In genomic region chr3:62604047-62604391, GRCm38 (mm10) we compare ENCODE assay signal across 11 mouse cellular contexts. TPM values are rescaled to one million over a fixed set of nuclear protein-coding genes. Genes with fewer than 3 reads are reported as not detected.
A peak's percentile ranks its signal among the peaks of the same experiment; 100 is the strongest.
DNase-seq lines count a peak whose midpoint lies in the region; ATAC-seq lines count a peak whose summit lies in the region.
"Had no signal": no experiment of that assay in that cellular context is flagged by ENCODE, and none has a peak within 500 bp of the region (broad histone marks: within the 10 kb centered on the region; RNA-seq: fewer than 3 reads in every experiment).

No protein-coding gene starts in this region.

- no peaks in the 10 kb centered on the region for H3K9me3 ChIP-seq in heart, embryonic 12.5 days (replicated peaks)
- H3K9me3 ChIP-seq in hindbrain, embryonic 12.5 days (replicated peaks), result no peaks in the 10 kb centered on the region
- H3K9me3 ChIP-seq in midbrain, embryonic 13.5 days, result no peaks in the 10 kb centered on the region

- H3K4me3 ChIP-seq in heart, embryonic 12.5 days, result peak overlapping the region; percentile 43
- H3K4me3 ChIP-seq in hindbrain, embryonic 12.5 days, result peak overlapping the region; percentile 53
- H3K4me3 ChIP-seq in midbrain, embryonic 13.5 days (replicated peaks), result peak overlapping the region; percentile 58
- H3K4me3 ChIP-seq: heart, adult 2 months had no signal

- peak overlapping the region; percentile 81 for H3K4me2 ChIP-seq in heart, embryonic 12.5 days
- peak overlapping the region; percentile 89 for H3K4me2 ChIP-seq in hindbrain, embryonic 12.5 days (replicated peaks)
- peak overlapping the region; percentile 95 for H3K4me2 ChIP-seq in midbrain, embryonic 13.5 days (replicated peaks)

- no peak for ATAC-seq in heart, embryonic 12.5 days (ENCODE audit: insufficient number of reproducible peaks, low FRiP score)
- ATAC-seq in hindbrain, embryonic 12.5 days (ENCODE audit: low FRiP score), result peak; percentile 72
- peak; percentile 68; the same call in 1 of the 2 replicates for ATAC-seq in midbrain, embryonic 13.5 days
- no peak for ATAC-seq in monocyte, adult 5-6 weeks (replicated peaks; ENCODE audit: insufficient number of reproducible peaks, low FRiP score, low TSS enrichment, poor library complexity, severe bottlenecking)
- ATAC-seq: CD4-positive, CD25-positive, alpha-beta regulatory T cell, adult 4 months had no signal

- 16% methylated on average over 10 of the region's 10 CpGs for WGBS in heart, embryonic 12.5 days
- 19% methylated on average over 10 of the region's 10 CpGs for WGBS in hindbrain, embryonic 12.5 days
- WGBS in midbrain, embryonic 13.5 days, result 17% methylated on average over 10 of the region's 10 CpGs

- DNase-seq in heart, postnatal 10 days, result no peak
- DNase-seq in WW6 (ENCODE audit: low read depth, low spot score), result peak; percentile 9
- DNase-seq in thymus, postnatal 25 days, result no peak
- DNase-seq in thymus, adult 18-20 months, result no peak
- DNase-seq: heart, adult 2 months; lung, postnatal 14 days had no signal

- H3K27me3 ChIP-seq in heart, embryonic 12.5 days (replicated peaks), result peaks cover 26% of the 10 kb centered on the region; the same call in 1 of the 2 replicates
- peaks cover 10% of the 10 kb centered on the region for H3K27me3 ChIP-seq in hindbrain, embryonic 12.5 days
- H3K27me3 ChIP-seq in midbrain, embryonic 13.5 days, result peaks cover 17% of the 10 kb centered on the region; the same call in 1 of the 2 replicates

- no peaks in the 10 kb centered on the region for H3K36me3 ChIP-seq in heart, embryonic 12.5 days
- no peaks in the 10 kb centered on the region for H3K36me3 ChIP-seq in hindbrain, embryonic 12.5 days
- H3K36me3 ChIP-seq in midbrain, embryonic 13.5 days, result no peaks in the 10 kb centered on the region

- no peak overlapping the region for H3K9ac ChIP-seq in heart, embryonic 12.5 days
- H3K9ac ChIP-seq in hindbrain, embryonic 12.5 days, result peak overlapping the region; percentile 59; the same call in 1 of the 2 replicates
- H3K9ac ChIP-seq in midbrain, embryonic 13.5 days (replicated peaks), result peak overlapping the region; percentile 64

- intact Hi-C loops in heart, postnatal 10 days (cut with DNase I), result no loop called here

- no peak overlapping the region for H3K27ac ChIP-seq in heart, embryonic 12.5 days (ENCODE audit: poor library complexity, severe bottlenecking)
- H3K27ac ChIP-seq in hindbrain, embryonic 12.5 days, result no peak overlapping the region
- no peak overlapping the region for H3K27ac ChIP-seq in midbrain, embryonic 13.5 days
- H3K27ac ChIP-seq: heart, adult 2 months had no signal

- 0 out of 2 replicates have a peak, but pooled peaks cover 3% of the 10 kb centered on the region for H3K4me1 ChIP-seq in heart, embryonic 12.5 days (replicated peaks)
- H3K4me1 ChIP-seq in hindbrain, embryonic 12.5 days, result peaks cover 7% of the 10 kb centered on the region
- peaks cover 13% of the 10 kb centered on the region for H3K4me1 ChIP-seq in midbrain, embryonic 13.5 days (replicated peaks)

RNA-seq across cellular contexts. Expression of gene Gpr149, which starts 0.9 kb away (rescaled TPM):
- polyA plus RNA-seq in heart, embryonic 12.5 days (2016; fragmentation: Nextera tagmentation; extraction: Ambion mirVana), result not detected in 2 replicates
- not detected for total RNA-seq in heart, postnatal 10 days (2021)
- 0.44 and 0.79 TPM in 2 replicates for polyA plus RNA-seq in hindbrain, embryonic 12.5 days (2016; fragmentation: Nextera tagmentation; extraction: Ambion mirVana)
- polyA plus RNA-seq in midbrain, embryonic 13.5 days (2015; fragmentation: Nextera tagmentation; extraction: Ambion mirVana), result 1.2 and 1.6 TPM in 2 replicates
- total RNA-seq in monocyte, adult 5-6 weeks (2017), result not detected in 3 replicates
- total RNA-seq: heart, adult 2 months had no signal
- polyA plus RNA-seq: CD4-positive, CD25-positive, alpha-beta regulatory T cell, adult 4 months; heart, adult 2 months had no signal

Comparison
In these comparisons a context has a peak if more than half of its experiments do, and no peak if none do; other contexts are left out.
1. ATAC-seq: peak in hindbrain, embryonic 12.5 days (single experiment) and midbrain, embryonic 13.5 days (single experiment); none in heart, embryonic 12.5 days (single experiment) and monocyte, adult 5-6 weeks (single experiment).
2. Peak in every context shown above with its lines, with median percentiles within 50 percentile points of each other: H3K4me2 ChIP-seq and H3K4me3 ChIP-seq.